Mouse (Mus musculus): Measurements from ENCODE around the gene A930017K11Rik. TPM values are rescaled to one million over a fixed set of nuclear protein-coding genes. Genes with fewer than 3 reads are reported as not detected.
A peak's percentile ranks its signal among the peaks of the same experiment; 100 is the strongest.

The A930017K11Rik gene
- polyA plus RNA-seq, 1 experiment from 2014 or later = 0.28 TPM

GRCm38 (mm10) chr17:25922120-25922519, 30.2 kb downstream of the A930017K11Rik start:
- 86% methylated on average over 5 of the region's 5 CpGs for WGBS
- Histone ChIP-seq H3K4me3 (ENCODE audit: low read depth, low read length) (no peak overlapping the region), H3K4me1 (replicated peaks; ENCODE audit: control insufficient read depth, insufficient read depth, low read length) (peaks cover 19% of the 10 kb centered on the region), H3K36me3 (ENCODE audit: control insufficient read depth, insufficient read depth, low read length) (peaks cover 18% of the 10 kb centered on the region), H3K4me2 (ENCODE audit: low read length) (no peak overlapping the region), H3K9me3 (ENCODE audit: control insufficient read depth, low read length) (no peaks in the 10 kb centered on the region), H3K27me3 (replicated peaks; ENCODE audit: control insufficient read depth, insufficient read depth, low read length) (no peaks in the 10 kb centered on the region), H3K9ac (ENCODE audit: low read length) (no peak overlapping the region), H3K27ac (ENCODE audit: low read depth) (no peak overlapping the region)
- DNase-seq (ENCODE audit: low spot score) (no peak), ATAC-seq (replicated peaks; ENCODE audit: low FRiP score, low TSS enrichment, low read depth) (no peak)

GRCm38 (mm10) chr17:25919786-25920642, 32.4 kb downstream of the A930017K11Rik start:
- Histone ChIP-seq H3K27ac (ENCODE audit: low read depth) (peak overlapping the region; percentile 83), H3K27me3 (replicated peaks; ENCODE audit: control insufficient read depth, insufficient read depth, low read length) (no peaks in the 10 kb centered on the region), H3K36me3 (ENCODE audit: control insufficient read depth, insufficient read depth, low read length) (peaks cover 7% of the 10 kb centered on the region; the same call in 1 of the 2 replicates), H3K9ac (ENCODE audit: low read length) (peak overlapping the region; percentile 69), H3K4me2 (ENCODE audit: low read length) (peak overlapping the region; percentile 64), H3K4me1 (replicated peaks; ENCODE audit: control insufficient read depth, insufficient read depth, low read length) (peaks cover 19% of the 10 kb centered on the region), H3K9me3 (ENCODE audit: control insufficient read depth, low read length) (no peaks in the 10 kb centered on the region), H3K4me3 (ENCODE audit: low read depth, low read length) (peak overlapping the region; percentile 84)
- peak; percentile 99 for DNase-seq (ENCODE audit: low spot score)
- under 1% methylated on average over 39 of the region's 40 CpGs for WGBS
- peak; percentile 97 for ATAC-seq (replicated peaks; ENCODE audit: low FRiP score, low TSS enrichment, low read depth)

GRCm38 (mm10) chr17:25919144-25919785, 33.1 kb downstream of the A930017K11Rik start, which contains the start of gene Rab40c:
Rab40c (minus strand) TSS chr17:25919727.
- under 1% methylated on average over 54 of the region's 78 CpGs for WGBS
- Histone ChIP-seq H3K9ac (ENCODE audit: low read length) (peak within 1 kb of the TSS; percentile 77), H3K9me3 (ENCODE audit: control insufficient read depth, low read length) (no peaks in the 10 kb centered on the region), H3K27me3 (replicated peaks; ENCODE audit: control insufficient read depth, insufficient read depth, low read length) (no peaks in the 10 kb centered on the region), H3K4me2 (ENCODE audit: low read length) (peak within 1 kb of the TSS; percentile 79), H3K36me3 (ENCODE audit: control insufficient read depth, insufficient read depth, low read length) (peaks cover 9% of the 10 kb centered on the region; the same call in 1 of the 2 replicates), H3K4me3 (ENCODE audit: low read depth, low read length) (peak within 1 kb of the TSS; percentile 84), H3K27ac (ENCODE audit: low read depth) (peak within 1 kb of the TSS; percentile 83), H3K4me1 (replicated peaks; ENCODE audit: control insufficient read depth, insufficient read depth, low read length) (peaks cover 19% of the 10 kb centered on the region)
- DNase-seq (ENCODE audit: low spot score) = peak; percentile 74
- ATAC-seq (replicated peaks; ENCODE audit: low FRiP score, low TSS enrichment, low read depth) = peak; percentile 90

GRCm38 (mm10) chr17:25918037-25918750, 34.2 kb downstream of the A930017K11Rik start:
- H3K4me3 ChIP-seq (ENCODE audit: low read depth, low read length) = peak overlapping the region; percentile 84
- H3K27ac ChIP-seq (ENCODE audit: low read depth) = no peak overlapping the region

GRCm38 (mm10) chr17:25916931-25917647, 35.3 kb downstream of the A930017K11Rik start:
- H3K27ac ChIP-seq (ENCODE audit: low read depth) = no peak overlapping the region
- H3K36me3 ChIP-seq (ENCODE audit: control insufficient read depth, insufficient read depth, low read length) = peaks cover 12% of the 10 kb centered on the region; the same call in 1 of the 2 replicates

More at GRCm38 (mm10) chr17:25918037-25918750, 34.2 kb downstream of the A930017K11Rik start:
- no peak for ATAC-seq (replicated peaks; ENCODE audit: low FRiP score, low TSS enrichment, low read depth)
- H3K4me2 ChIP-seq (ENCODE audit: low read length) = peak overlapping the region; percentile 79
- H3K36me3 ChIP-seq (ENCODE audit: control insufficient read depth, insufficient read depth, low read length) = peaks cover 10% of the 10 kb centered on the region; the same call in 1 of the 2 replicates
- no peaks in the 10 kb centered on the region for H3K27me3 ChIP-seq (replicated peaks; ENCODE audit: control insufficient read depth, insufficient read depth, low read length)
- H3K4me1 ChIP-seq (replicated peaks; ENCODE audit: control insufficient read depth, insufficient read depth, low read length) = peaks cover 19% of the 10 kb centered on the region
- 77% methylated on average over 9 of the region's 9 CpGs for WGBS
- H3K9ac ChIP-seq (ENCODE audit: low read length) = peak overlapping the region; percentile 77
- DNase-seq (ENCODE audit: low spot score) = no peak
- no peaks in the 10 kb centered on the region for H3K9me3 ChIP-seq (ENCODE audit: control insufficient read depth, low read length)

GRCm38 (mm10) chr17:25914295-25914694, 38.1 kb downstream of the A930017K11Rik start:
- Histone ChIP-seq H3K4me3 (ENCODE audit: low read depth, low read length) (no peak overlapping the region), H3K4me2 (ENCODE audit: low read length) (no peak overlapping the region), H3K9me3 (ENCODE audit: control insufficient read depth, low read length) (no peaks in the 10 kb centered on the region), H3K9ac (ENCODE audit: low read length) (no peak overlapping the region), H3K27me3 (replicated peaks; ENCODE audit: control insufficient read depth, insufficient read depth, low read length) (no peaks in the 10 kb centered on the region), H3K27ac (ENCODE audit: low read depth) (no peak overlapping the region), H3K36me3 (ENCODE audit: control insufficient read depth, insufficient read depth, low read length) (peaks cover 14% of the 10 kb centered on the region; the same call in 1 of the 2 replicates), H3K4me1 (replicated peaks; ENCODE audit: control insufficient read depth, insufficient read depth, low read length) (peaks cover 14% of the 10 kb centered on the region)
- DNase-seq (ENCODE audit: low spot score) (no peak), ATAC-seq (replicated peaks; ENCODE audit: low FRiP score, low TSS enrichment, low read depth) (no peak)
- WGBS = 74% methylated on average over 4 of the region's 4 CpGs

More at GRCm38 (mm10) chr17:25916931-25917647, 35.3 kb downstream of the A930017K11Rik start:
- DNase-seq (ENCODE audit: low spot score) = no peak
- H3K4me2 ChIP-seq (ENCODE audit: low read length) = no peak overlapping the region
- no peaks in the 10 kb centered on the region for H3K9me3 ChIP-seq (ENCODE audit: control insufficient read depth, low read length)
- WGBS = 77% methylated on average over 8 of the region's 8 CpGs
- H3K9ac ChIP-seq (ENCODE audit: low read length) = no peak overlapping the region
- H3K4me1 ChIP-seq (replicated peaks; ENCODE audit: control insufficient read depth, insufficient read depth, low read length) = peaks cover 19% of the 10 kb centered on the region
- ATAC-seq (replicated peaks; ENCODE audit: low FRiP score, low TSS enrichment, low read depth) = no peak
- H3K4me3 ChIP-seq (ENCODE audit: low read depth, low read length) = no peak overlapping the region
- no peaks in the 10 kb centered on the region for H3K27me3 ChIP-seq (replicated peaks; ENCODE audit: control insufficient read depth, insufficient read depth, low read length)

GRCm38 (mm10) chr17:25913877-25914275, 38.5 kb downstream of the A930017K11Rik start:
- Histone ChIP-seq H3K4me2 (ENCODE audit: low read length) (no peak overlapping the region), H3K9ac (ENCODE audit: low read length) (no peak overlapping the region), H3K4me3 (ENCODE audit: low read depth, low read length) (no peak overlapping the region), H3K27ac (ENCODE audit: low read depth) (no peak overlapping the region), H3K9me3 (ENCODE audit: control insufficient read depth, low read length) (no peaks in the 10 kb centered on the region), H3K27me3 (replicated peaks; ENCODE audit: control insufficient read depth, insufficient read depth, low read length) (no peaks in the 10 kb centered on the region), H3K36me3 (ENCODE audit: control insufficient read depth, insufficient read depth, low read length) (peaks cover 14% of the 10 kb centered on the region; the same call in 1 of the 2 replicates), H3K4me1 (replicated peaks; ENCODE audit: control insufficient read depth, insufficient read depth, low read length) (peaks cover 14% of the 10 kb centered on the region)
- DNase-seq (ENCODE audit: low spot score) (no peak), ATAC-seq (replicated peaks; ENCODE audit: low FRiP score, low TSS enrichment, low read depth) (no peak)
- WGBS = 88% methylated on average over 1 of the region's 1 CpGs
